Mouse (Mus musculus) embryonic facial prominence, embryonic 14.5 days (tissue): ENCODE measurements around the gene Klhdc8a. TPM values are rescaled to one million over a fixed set of nuclear protein-coding genes. Genes with fewer than 3 reads are reported as not detected.

Experiments used
- ATAC-seq: fragments of 200-750 bp; cut with Nextera tagmentation; 2 replicates; pipeline ENCODE4 v1.8.0; 2017; ENCODE audit warnings: low read depth, moderate number of reproducible peaks, moderate TSS enrichment
- DNase-seq: peaks from one replicate; pipeline ENCODE4 v3.0.0-alpha.2; 2015; ENCODE audit warnings: low spot score
- H3K27ac ChIP-seq: fragments of 300-500 bp; sonication (generic); replicated peaks from 2 replicates; pipeline ENCODE4 v1.5.1; 2014; ENCODE audit warnings: low read depth, mild to moderate bottlenecking, low read length, moderate library complexity
- H3K27me3 ChIP-seq: fragments of 300-500 bp; sonication (generic); replicated peaks from 2 replicates; pipeline ENCODE4 v1.6.1; 2014; ENCODE audit warnings: low read length; ENCODE audit not compliant: control insufficient read depth, insufficient read depth
- H3K36me3 ChIP-seq: fragments of 300-500 bp; sonication (generic); 2 replicates; pipeline ENCODE4 v1.6.1; 2014; ENCODE audit warnings: low read length, mixed read lengths; ENCODE audit not compliant: control insufficient read depth, insufficient read depth
- H3K4me1 ChIP-seq: fragments of 300-500 bp; sonication (generic); 2 replicates; pipeline ENCODE4 v1.6.1; 2014; ENCODE audit warnings: antibody characterized with exemption, low read length; ENCODE audit not compliant: control insufficient read depth, insufficient read depth
- H3K4me2 ChIP-seq: fragments of 300-500 bp; sonication (generic); 2 replicates; pipeline ENCODE4 v1.6.1; 2014; ENCODE audit warnings: low read depth, mild to moderate bottlenecking, low read length, moderate library complexity, mixed read lengths
- H3K4me3 ChIP-seq: fragments of 300-500 bp; sonication (generic); 2 replicates; pipeline ENCODE4 v1.5.1; 2014; ENCODE audit warnings: low read depth, mild to moderate bottlenecking, low read length
- H3K9ac ChIP-seq: fragments of 300-500 bp; sonication (generic); 2 replicates; pipeline ENCODE4 v1.6.1; 2014; ENCODE audit warnings: low read depth, mild to moderate bottlenecking, low read length, moderate library complexity, mixed read lengths
- H3K9me3 ChIP-seq: fragments of 300-500 bp; sonication (generic); 2 replicates; pipeline ENCODE4 v1.6.1; 2016; ENCODE audit warnings: low read length; ENCODE audit not compliant: control insufficient read depth
- WGBS: fragments of 180-500 bp; shearing (Covaris S2); extraction: QIAGEN DNeasy Blood & Tissue Kit; methylation state at CpG from one replicate; pipeline ENCODE4 v1.1.7; 2014; 5-methylcytosine and 5-hydroxymethylcytosine counted together
- polyA plus RNA-seq: library from polyadenylated mRNA; unstranded; fragments of >200 nt; fragmentation: Nextera tagmentation; extraction: Ambion mirVana; gene quantifications from 2 replicates; pipeline ENCODE4 v1.2.1, GENCODE M21; 2014

Klhdc8a gene
- polyA plus RNA-seq, 1 experiment from 2014 or later = 0.70 TPM

DNA sequence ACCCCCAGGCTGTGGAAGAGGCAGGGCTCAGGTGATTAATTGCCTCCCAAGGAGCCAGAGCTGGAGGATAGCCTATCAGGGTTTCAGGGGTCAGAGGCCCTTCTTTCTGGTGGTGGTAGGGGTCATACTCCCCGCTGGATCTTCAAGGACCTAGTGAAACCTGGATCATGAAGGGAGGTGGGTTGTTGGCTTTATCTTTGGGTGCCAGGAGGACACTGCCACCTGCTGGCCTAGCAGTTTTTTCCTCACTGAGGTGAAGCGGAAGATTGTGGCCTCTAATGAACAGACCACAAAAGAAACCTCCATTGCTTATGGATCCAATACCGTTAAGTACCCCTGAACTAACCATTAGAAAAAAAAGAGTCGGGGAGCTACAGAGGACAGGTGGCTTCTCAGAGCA is 7.7 kb downstream of the Klhdc8a start:
- Histone ChIP-seq H3K9me3 (no peaks in the 10 kb centered on the region), H3K4me2 (no peak overlapping the region), H3K27ac (no peak overlapping the region), H3K9ac (no peak overlapping the region), H3K36me3 (no peaks in the 10 kb centered on the region), H3K27me3 (no peaks in the 10 kb centered on the region; the same call in 1 of the 2 replicates), H3K4me3 (no peak overlapping the region), H3K4me1 (no peaks in the 10 kb centered on the region)
- ATAC-seq (0 out of 2 replicates have a peak, but pooled peaks have one; percentile 20), DNase-seq (peak; percentile 42)
- WGBS = 46% methylated on average over 4 of the region's 4 CpGs

- Histone ChIP-seq H3K27ac (no peak overlapping the region), H3K27me3 (no peaks in the 10 kb centered on the region), H3K4me1 (no peaks in the 10 kb centered on the region), H3K4me2 (no peak overlapping the region), H3K9me3 (no peaks in the 10 kb centered on the region), H3K36me3 (no peaks in the 10 kb centered on the region), H3K4me3 (no peak overlapping the region), H3K9ac (no peak overlapping the region)
- WGBS = 24% methylated on average over 4 of the region's 4 CpGs
- DNase-seq (peak; percentile 20), ATAC-seq (no peak)
Observed at GRCm38 (mm10) chr1:132306808-132307207, 8.4 kb downstream of the Klhdc8a start.

- WGBS = 81% methylated on average over 6 of the region's 6 CpGs
- no peaks in the 10 kb centered on the region for H3K9me3 ChIP-seq
- no peak overlapping the region for H3K4me3 ChIP-seq
- H3K4me2 ChIP-seq = no peak overlapping the region
- H3K36me3 ChIP-seq = no peaks in the 10 kb centered on the region
- DNase-seq = no peak
- H3K4me1 ChIP-seq = no peaks in the 10 kb centered on the region
- no peak for ATAC-seq
- H3K27ac ChIP-seq = no peak overlapping the region
- no peak overlapping the region for H3K9ac ChIP-seq
- no peaks in the 10 kb centered on the region for H3K27me3 ChIP-seq
Observed at GRCm38 (mm10) chr1:132307962-132308361, 9.5 kb downstream of the Klhdc8a start.

GRCm38 (mm10) chr1:132308674-132309073 is 10.2 kb downstream of the Klhdc8a start:
- WGBS = 80% methylated on average over 7 of the region's 7 CpGs
- ATAC-seq = no peak

DNA sequence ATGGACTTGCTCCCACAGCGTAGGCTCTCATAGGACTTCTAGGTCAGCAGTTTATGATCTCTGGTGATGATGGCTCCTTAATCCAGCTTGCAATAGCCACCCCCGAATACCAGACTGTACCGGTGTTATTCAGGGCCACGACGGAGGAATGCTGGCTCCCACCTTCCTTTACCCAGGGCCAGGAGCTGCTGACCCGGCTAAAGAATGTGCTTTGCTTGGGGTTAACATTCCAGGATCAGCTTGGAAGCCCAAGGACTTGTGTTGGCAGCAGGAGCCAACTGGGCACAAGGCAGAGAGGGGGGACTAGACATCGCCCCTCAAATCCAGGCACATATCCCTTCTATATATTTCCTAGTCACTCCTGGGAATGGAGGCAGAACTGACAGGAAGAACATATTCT is 12.3 kb downstream of the Klhdc8a start:
- H3K27me3 ChIP-seq = peaks cover 12% of the 10 kb centered on the region
- H3K4me1 ChIP-seq = peaks cover 3% of the 10 kb centered on the region; the same call in 1 of the 2 replicates
- ATAC-seq (no peak), DNase-seq (no peak)
- no peak overlapping the region for H3K27ac ChIP-seq
- no peaks in the 10 kb centered on the region for H3K36me3 ChIP-seq
- no peak overlapping the region for H3K9ac ChIP-seq
- no peaks in the 10 kb centered on the region for H3K9me3 ChIP-seq
- H3K4me2 ChIP-seq = no peak overlapping the region
- no peak overlapping the region for H3K4me3 ChIP-seq
- 68% methylated on average over 7 of the region's 7 CpGs for WGBS

More at GRCm38 (mm10) chr1:132308674-132309073, 10.2 kb downstream of the Klhdc8a start:
- Histone ChIP-seq H3K27ac (no peak overlapping the region), H3K4me2 (no peak overlapping the region), H3K27me3 (no peaks in the 10 kb centered on the region), H3K4me1 (no peaks in the 10 kb centered on the region), H3K9ac (no peak overlapping the region), H3K36me3 (no peaks in the 10 kb centered on the region), H3K9me3 (no peaks in the 10 kb centered on the region), H3K4me3 (no peak overlapping the region)
- DNase-seq = no peak

- 63% methylated on average over 10 of the region's 10 CpGs for WGBS
- no peak for ATAC-seq
- no peak for DNase-seq
- H3K27ac ChIP-seq = no peak overlapping the region
- no peak overlapping the region for H3K4me3 ChIP-seq
- H3K4me2 ChIP-seq = no peak overlapping the region
- H3K9me3 ChIP-seq = no peaks in the 10 kb centered on the region
- no peaks in the 10 kb centered on the region for H3K36me3 ChIP-seq
- H3K27me3 ChIP-seq = peaks cover 18% of the 10 kb centered on the region
- H3K4me1 ChIP-seq = peaks cover 6% of the 10 kb centered on the region
- H3K9ac ChIP-seq = no peak overlapping the region
Observed at GRCm38 (mm10) chr1:132311174-132311859, 12.9 kb downstream of the Klhdc8a start.

- 62% methylated on average over 2 of the region's 2 CpGs for WGBS
- no peak overlapping the region for H3K27ac ChIP-seq
- no peaks in the 10 kb centered on the region for H3K36me3 ChIP-seq
- DNase-seq = no peak
- H3K4me2 ChIP-seq = no peak overlapping the region
- H3K4me3 ChIP-seq = no peak overlapping the region
- no peak for ATAC-seq
- H3K9me3 ChIP-seq = no peaks in the 10 kb centered on the region
- no peak overlapping the region for H3K9ac ChIP-seq
- H3K4me1 ChIP-seq = peaks cover 8% of the 10 kb centered on the region
- H3K27me3 ChIP-seq = peaks cover 25% of the 10 kb centered on the region
Observed at GRCm38 (mm10) chr1:132312043-132312442, 13.6 kb downstream of the Klhdc8a start.

- WGBS = 62% methylated on average over 3 of the region's 3 CpGs
- peaks cover 31% of the 10 kb centered on the region for H3K27me3 ChIP-seq
Observed at GRCm38 (mm10) chr1:132312703-132313102, 14.3 kb downstream of the Klhdc8a start.

More at GRCm38 (mm10) chr1:132312703-132313102, 14.3 kb downstream of the Klhdc8a start:
- H3K27ac ChIP-seq = no peak overlapping the region
- no peaks in the 10 kb centered on the region for H3K36me3 ChIP-seq
- H3K4me3 ChIP-seq = no peak overlapping the region
- no peak overlapping the region for H3K9ac ChIP-seq
- H3K9me3 ChIP-seq = no peaks in the 10 kb centered on the region
- peaks cover 8% of the 10 kb centered on the region for H3K4me1 ChIP-seq
- H3K4me2 ChIP-seq = no peak overlapping the region
- ATAC-seq (no peak; the same call in 1 of the 2 replicates), DNase-seq (peak; percentile 78)
